Mouse (Mus musculus): ENCODE measurements at regions not wholly inside any gene's neighbourhood (a gene's known extent, or its start where the extent isn't known, plus 50 kb on each side); places are given as distances from the start of the nearest gene placed in this dataset.
"Not testable (repeated sequence)": the region's sequence is repeated elsewhere in the genome, so short reads cannot be mapped to it uniquely, and the experiment has no call there.

- H3K4me1 ChIP-seq (ENCODE audit: control insufficient read depth, insufficient read depth, low read length); H3K4me3 ChIP-seq (ENCODE audit: low read depth, low read length); H3K4me2 ChIP-seq (ENCODE audit: low read depth, low read length); ATAC-seq (ENCODE audit: low read depth); H3K9ac ChIP-seq (ENCODE audit: low read depth, low read length); H3K9me3 ChIP-seq (ENCODE audit: control insufficient read depth, low read length); H3K36me3 ChIP-seq (ENCODE audit: control insufficient read depth, insufficient read depth, low read length); H3K27ac ChIP-seq (replicated peaks; ENCODE audit: low read depth, low read length); H3K27me3 ChIP-seq (replicated peaks; ENCODE audit: control insufficient read depth, insufficient read depth, low read length): not testable (repeated sequence)
- WGBS: 83% methylated on average over 2 of the region's 2 CpGs
- DNase-seq (ENCODE audit: low spot score): peak; percentile 0
Measured at GRCm38 (mm10) chr17:6520001-6520400, 81.5 kb upstream of the Dynlt1c start.

- not testable (repeated sequence) for H3K36me3 ChIP-seq (ENCODE audit: control insufficient read depth, insufficient read depth, low read length); ATAC-seq (ENCODE audit: low read depth); H3K4me1 ChIP-seq (ENCODE audit: control insufficient read depth, insufficient read depth, low read length); H3K9ac ChIP-seq (ENCODE audit: low read depth, low read length); H3K4me3 ChIP-seq (ENCODE audit: low read depth, low read length); H3K27me3 ChIP-seq (replicated peaks; ENCODE audit: control insufficient read depth, insufficient read depth, low read length); H3K27ac ChIP-seq (replicated peaks; ENCODE audit: low read depth, low read length); H3K4me2 ChIP-seq (ENCODE audit: low read depth, low read length); H3K9me3 ChIP-seq (ENCODE audit: control insufficient read depth, low read length)
- DNase-seq (ENCODE audit: low spot score): peak; percentile 1
- 41% methylated on average over 4 of the region's 4 CpGs for WGBS
Measured at GRCm38 (mm10) chr17:6520751-6521150, 80.7 kb upstream of the Dynlt1c start.

- not testable (repeated sequence) for H3K27ac ChIP-seq (replicated peaks; ENCODE audit: low read depth, low read length); H3K36me3 ChIP-seq (ENCODE audit: control insufficient read depth, insufficient read depth, low read length); H3K4me2 ChIP-seq (ENCODE audit: low read depth, low read length); DNase-seq (ENCODE audit: low spot score); H3K4me3 ChIP-seq (ENCODE audit: low read depth, low read length); H3K4me1 ChIP-seq (ENCODE audit: control insufficient read depth, insufficient read depth, low read length); H3K9me3 ChIP-seq (ENCODE audit: control insufficient read depth, low read length); H3K27me3 ChIP-seq (replicated peaks; ENCODE audit: control insufficient read depth, insufficient read depth, low read length); H3K9ac ChIP-seq (ENCODE audit: low read depth, low read length); ATAC-seq (ENCODE audit: low read depth)
- 77% methylated on average over 4 of the region's 9 CpGs for WGBS
Measured at GRCm38 (mm10) chr17:6522185-6522584, 79.3 kb upstream of the Dynlt1c start.

GRCm38 (mm10) chr17:6538723-6539122, 62.7 kb upstream of the Dynlt1c start:
- WGBS: no CpG with 5 or more reads among the region's 5 CpGs
- not testable (repeated sequence) for H3K9me3 ChIP-seq (ENCODE audit: control insufficient read depth, low read length); H3K27me3 ChIP-seq (replicated peaks; ENCODE audit: control insufficient read depth, insufficient read depth, low read length); ATAC-seq (ENCODE audit: low read depth); H3K4me2 ChIP-seq (ENCODE audit: low read depth, low read length); H3K36me3 ChIP-seq (ENCODE audit: control insufficient read depth, insufficient read depth, low read length); H3K4me1 ChIP-seq (ENCODE audit: control insufficient read depth, insufficient read depth, low read length); H3K27ac ChIP-seq (replicated peaks; ENCODE audit: low read depth, low read length); DNase-seq (ENCODE audit: low spot score); H3K4me3 ChIP-seq (ENCODE audit: low read depth, low read length); H3K9ac ChIP-seq (ENCODE audit: low read depth, low read length)

- no CpG with 5 or more reads among the region's 8 CpGs for WGBS
- not testable (repeated sequence) for H3K27me3 ChIP-seq (replicated peaks; ENCODE audit: control insufficient read depth, insufficient read depth, low read length); DNase-seq (ENCODE audit: low spot score); H3K9ac ChIP-seq (ENCODE audit: low read depth, low read length); H3K4me3 ChIP-seq (ENCODE audit: low read depth, low read length); H3K36me3 ChIP-seq (ENCODE audit: control insufficient read depth, insufficient read depth, low read length); H3K4me2 ChIP-seq (ENCODE audit: low read depth, low read length); H3K4me1 ChIP-seq (ENCODE audit: control insufficient read depth, insufficient read depth, low read length); H3K27ac ChIP-seq (replicated peaks; ENCODE audit: low read depth, low read length); H3K9me3 ChIP-seq (ENCODE audit: control insufficient read depth, low read length)
- peak; percentile 81; the same call in 1 of the 2 replicates for ATAC-seq (ENCODE audit: low read depth)
Measured at GRCm38 (mm10) chr17:6547064-6547760, 54.3 kb upstream of the Dynlt1c start.

- ATAC-seq (ENCODE audit: low read depth): peak; percentile 35
- not testable (repeated sequence) for H3K36me3 ChIP-seq (ENCODE audit: control insufficient read depth, insufficient read depth, low read length); H3K4me3 ChIP-seq (ENCODE audit: low read depth, low read length); H3K4me1 ChIP-seq (ENCODE audit: control insufficient read depth, insufficient read depth, low read length); DNase-seq (ENCODE audit: low spot score); H3K4me2 ChIP-seq (ENCODE audit: low read depth, low read length); H3K27ac ChIP-seq (replicated peaks; ENCODE audit: low read depth, low read length); H3K27me3 ChIP-seq (replicated peaks; ENCODE audit: control insufficient read depth, insufficient read depth, low read length); H3K9me3 ChIP-seq (ENCODE audit: control insufficient read depth, low read length); H3K9ac ChIP-seq (ENCODE audit: low read depth, low read length)
- no CpG with 5 or more reads among the region's 6 CpGs for WGBS
Measured at GRCm38 (mm10) chr17:6547937-6548336, 53.5 kb upstream of the Dynlt1c start.
